Mouse (Mus musculus): ENCODE results near the gene Itpr2. TPM values are rescaled to one million over a fixed set of nuclear protein-coding genes. Genes with fewer than 3 reads are reported as not detected.

Itpr2 gene
- polyA plus RNA-seq, 1 experiment from 2014 or later, result 9.3 TPM

GRCm38 (mm10) chr6:146352258-146352805 lies 149.7 kb downstream of the Itpr2 start:
- Histone ChIP-seq H3K9me3 (no peaks in the 10 kb centered on the region), H3K4me2 (no peak overlapping the region), H3K4me3 (no peak overlapping the region), H3K36me3 (replicated peaks) (no peaks in the 10 kb centered on the region), H3K4me1 (0 out of 2 replicates have a peak, but pooled peaks cover 5% of the 10 kb centered on the region), H3K27ac (peak overlapping the region; percentile 30; the same call in 1 of the 2 replicates), H3K9ac (no peak overlapping the region), H3K27me3 (replicated peaks) (no peaks in the 10 kb centered on the region)
- ATAC-seq (replicated peaks), result peak; percentile 65
- 41% methylated on average over 9 of the region's 9 CpGs for WGBS

- H3K9ac ChIP-seq, result no peak overlapping the region
- 0 out of 2 replicates have a peak, but pooled peaks cover 5% of the 10 kb centered on the region for H3K4me1 ChIP-seq
- WGBS, result 68% methylated on average over 7 of the region's 7 CpGs
- no peaks in the 10 kb centered on the region for H3K9me3 ChIP-seq
- H3K4me2 ChIP-seq, result no peak overlapping the region
- ATAC-seq (replicated peaks), result 0 out of 2 replicates have a peak, but pooled peaks have one; percentile 22
- H3K27me3 ChIP-seq (replicated peaks), result no peaks in the 10 kb centered on the region
- peak overlapping the region; percentile 30; the same call in 1 of the 2 replicates for H3K27ac ChIP-seq
- H3K36me3 ChIP-seq (replicated peaks), result no peaks in the 10 kb centered on the region
- H3K4me3 ChIP-seq, result no peak overlapping the region
Measured at GRCm38 (mm10) chr6:146351816-146352215, 150.2 kb downstream of the Itpr2 start.

- H3K9ac ChIP-seq, result no peak overlapping the region
- no peak overlapping the region for H3K4me2 ChIP-seq
- 44% methylated on average over 4 of the region's 4 CpGs for WGBS
- ATAC-seq (replicated peaks), result no peak
- no peak overlapping the region for H3K27ac ChIP-seq
- H3K4me1 ChIP-seq, result peaks cover 16% of the 10 kb centered on the region
- H3K27me3 ChIP-seq (replicated peaks), result no peaks in the 10 kb centered on the region
- no peaks in the 10 kb centered on the region for H3K9me3 ChIP-seq
- no peaks in the 10 kb centered on the region for H3K36me3 ChIP-seq (replicated peaks)
- no peak overlapping the region for H3K4me3 ChIP-seq
Measured at GRCm38 (mm10) chr6:146347568-146347967, 154.5 kb downstream of the Itpr2 start.

GRCm38 (mm10) chr6:146346545-146347195 lies 155.4 kb downstream of the Itpr2 start:
- no peak overlapping the region for H3K4me3 ChIP-seq
- H3K27ac ChIP-seq, result no peak overlapping the region
- H3K27me3 ChIP-seq (replicated peaks), result no peaks in the 10 kb centered on the region
- no peak for ATAC-seq (replicated peaks)
- H3K4me1 ChIP-seq, result peaks cover 18% of the 10 kb centered on the region
- H3K9me3 ChIP-seq, result no peaks in the 10 kb centered on the region
- H3K4me2 ChIP-seq, result no peak overlapping the region
- no peak overlapping the region for H3K9ac ChIP-seq
- 86% methylated on average over 8 of the region's 8 CpGs for WGBS
- H3K36me3 ChIP-seq (replicated peaks), result no peaks in the 10 kb centered on the region

- Histone ChIP-seq H3K9ac (no peak overlapping the region), H3K4me3 (no peak overlapping the region), H3K27ac (no peak overlapping the region), H3K4me2 (no peak overlapping the region), H3K36me3 (replicated peaks) (no peaks in the 10 kb centered on the region), H3K4me1 (peaks cover 18% of the 10 kb centered on the region), H3K27me3 (replicated peaks) (no peaks in the 10 kb centered on the region), H3K9me3 (no peaks in the 10 kb centered on the region)
- WGBS, result 91% methylated on average over 3 of the region's 3 CpGs
- no peak for ATAC-seq (replicated peaks)
Measured at GRCm38 (mm10) chr6:146344732-146345131, 157.3 kb downstream of the Itpr2 start.

GRCm38 (mm10) chr6:146343671-146344384 lies 158.2 kb downstream of the Itpr2 start:
- WGBS, result 38% methylated on average over 10 of the region's 10 CpGs
- H3K9me3 ChIP-seq, result no peaks in the 10 kb centered on the region
- H3K4me1 ChIP-seq, result peaks cover 18% of the 10 kb centered on the region
- ATAC-seq (replicated peaks), result no peak
- no peak overlapping the region for H3K4me2 ChIP-seq
- H3K9ac ChIP-seq, result no peak overlapping the region
- no peak overlapping the region for H3K4me3 ChIP-seq
- H3K36me3 ChIP-seq (replicated peaks), result no peaks in the 10 kb centered on the region
- H3K27ac ChIP-seq, result 0 out of 2 replicates have a peak overlapping the region, but pooled peaks have one; percentile 52
- no peaks in the 10 kb centered on the region for H3K27me3 ChIP-seq (replicated peaks)

- no peak overlapping the region for H3K4me2 ChIP-seq
- peak overlapping the region; percentile 23; the same call in 1 of the 2 replicates for H3K27ac ChIP-seq
- H3K4me3 ChIP-seq, result no peak overlapping the region
- no peaks in the 10 kb centered on the region for H3K36me3 ChIP-seq (replicated peaks)
- H3K9me3 ChIP-seq, result no peaks in the 10 kb centered on the region
- no peak overlapping the region for H3K9ac ChIP-seq
- peak; percentile 60; the same call in 1 of the 2 replicates for ATAC-seq (replicated peaks)
- no peaks in the 10 kb centered on the region for H3K27me3 ChIP-seq (replicated peaks)
- 8% methylated on average over 6 of the region's 6 CpGs for WGBS
- peaks cover 18% of the 10 kb centered on the region for H3K4me1 ChIP-seq
Measured at GRCm38 (mm10) chr6:146342995-146343394, 159.0 kb downstream of the Itpr2 start.

GRCm38 (mm10) chr6:146341934-146342333 lies 160.1 kb downstream of the Itpr2 start:
- H3K27me3 ChIP-seq (replicated peaks), result no peaks in the 10 kb centered on the region
- 74% methylated on average over 3 of the region's 3 CpGs for WGBS
- H3K4me2 ChIP-seq, result no peak overlapping the region
- ATAC-seq (replicated peaks), result peak; percentile 49; the same call in 1 of the 2 replicates
- no peaks in the 10 kb centered on the region for H3K36me3 ChIP-seq (replicated peaks)
- H3K4me3 ChIP-seq, result no peak overlapping the region
- H3K4me1 ChIP-seq, result peaks cover 18% of the 10 kb centered on the region
- H3K9ac ChIP-seq, result no peak overlapping the region
- H3K9me3 ChIP-seq, result no peaks in the 10 kb centered on the region
- no peak overlapping the region for H3K27ac ChIP-seq

GRCm38 (mm10) chr6:146341413-146341812 lies 160.6 kb downstream of the Itpr2 start:
- H3K4me2 ChIP-seq, result no peak overlapping the region
- no peaks in the 10 kb centered on the region for H3K9me3 ChIP-seq
- no peak for ATAC-seq (replicated peaks)
- H3K36me3 ChIP-seq (replicated peaks), result no peaks in the 10 kb centered on the region
- no peaks in the 10 kb centered on the region for H3K27me3 ChIP-seq (replicated peaks)
- peaks cover 18% of the 10 kb centered on the region for H3K4me1 ChIP-seq
- H3K4me3 ChIP-seq, result no peak overlapping the region
- H3K9ac ChIP-seq, result no peak overlapping the region
- 82% methylated on average over 3 of the region's 3 CpGs for WGBS
- H3K27ac ChIP-seq, result no peak overlapping the region

GRCm38 (mm10) chr6:146340951-146341350 lies 161.1 kb downstream of the Itpr2 start:
- WGBS, result 75% methylated on average over 5 of the region's 5 CpGs
- Histone ChIP-seq H3K9me3 (no peaks in the 10 kb centered on the region), H3K27ac (no peak overlapping the region), H3K27me3 (replicated peaks) (no peaks in the 10 kb centered on the region), H3K4me3 (no peak overlapping the region), H3K36me3 (replicated peaks) (no peaks in the 10 kb centered on the region), H3K4me2 (no peak overlapping the region), H3K9ac (no peak overlapping the region), H3K4me1 (peaks cover 18% of the 10 kb centered on the region)
- ATAC-seq (replicated peaks), result no peak

- H3K27ac ChIP-seq, result no peak overlapping the region
- no peak overlapping the region for H3K9ac ChIP-seq
- no peaks in the 10 kb centered on the region for H3K36me3 ChIP-seq (replicated peaks)
- no peaks in the 10 kb centered on the region for H3K27me3 ChIP-seq (replicated peaks)
- H3K4me1 ChIP-seq, result peaks cover 18% of the 10 kb centered on the region
- no peak overlapping the region for H3K4me2 ChIP-seq
- H3K4me3 ChIP-seq, result no peak overlapping the region
- WGBS, result 72% methylated on average over 10 of the region's 10 CpGs
- ATAC-seq (replicated peaks), result no peak
- H3K9me3 ChIP-seq, result no peaks in the 10 kb centered on the region
Measured at GRCm38 (mm10) chr6:146339779-146340178, 162.2 kb downstream of the Itpr2 start.

- Histone ChIP-seq H3K9ac (no peak overlapping the region), H3K4me1 (peaks cover 3% of the 10 kb centered on the region; the same call in 1 of the 2 replicates), H3K4me3 (no peak overlapping the region), H3K4me2 (no peak overlapping the region), H3K36me3 (replicated peaks) (no peaks in the 10 kb centered on the region), H3K27ac (no peak overlapping the region), H3K27me3 (replicated peaks) (no peaks in the 10 kb centered on the region), H3K9me3 (no peaks in the 10 kb centered on the region)
- no peak for ATAC-seq (replicated peaks)
- 85% methylated on average over 7 of the region's 7 CpGs for WGBS
Measured at GRCm38 (mm10) chr6:146337237-146337636, 164.8 kb downstream of the Itpr2 start.

All from midbrain, embryonic 15.5 days (tissue).